In the genomic region with DNA sequence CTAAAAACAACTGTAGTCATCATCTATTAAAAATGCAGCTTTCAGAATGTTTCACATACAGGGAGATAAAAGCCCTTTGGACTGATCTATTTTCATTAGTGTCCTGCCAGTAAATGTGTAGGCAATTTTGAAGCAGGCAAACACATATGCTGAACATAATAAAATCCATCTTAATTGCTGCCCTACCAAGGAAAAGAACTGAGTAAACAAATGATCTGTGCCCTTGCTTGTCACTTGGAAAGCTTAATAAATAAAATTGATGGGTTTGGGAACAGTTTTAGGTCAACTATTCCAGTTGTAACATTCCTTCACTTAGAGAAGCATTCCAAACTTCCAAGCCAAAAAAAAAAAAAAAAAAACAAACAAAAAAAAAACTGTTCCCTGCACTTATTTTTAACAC, we compare ENCODE assay signal across 29 mouse cellular contexts.
DNase-seq lines count a peak whose midpoint lies in the region; ATAC-seq and TF ChIP-seq lines count a peak whose summit lies in the region.
"Had no signal": no experiment of that assay in that cellular context is flagged by ENCODE, and none has a peak within 500 bp of the region (broad histone marks: within the 10 kb centered on the region; RNA-seq: fewer than 3 reads in every experiment).

No protein-coding gene starts in this region.

- H3K4me1 ChIP-seq in liver, adult 2 months (ENCODE audit: control insufficient read depth, insufficient read depth, low read length) = no peaks in the 10 kb centered on the region
- no peaks in the 10 kb centered on the region for H3K4me1 ChIP-seq in liver, embryonic 12.5 days
- H3K4me1 ChIP-seq: embryonic facial prominence, embryonic 10.5 days; embryonic facial prominence, embryonic 15.5 days; forebrain, embryonic 13.5 days; heart, embryonic 13.5 days; limb, embryonic 15.5 days; liver, embryonic 15.5 days; lung, embryonic 15.5 days; midbrain, embryonic 12.5 days; neural tube, embryonic 13.5 days had no signal

- H3K9me3 ChIP-seq in liver, embryonic 12.5 days (replicated peaks) = no peaks in the 10 kb centered on the region
- H3K9me3 ChIP-seq: embryonic facial prominence, embryonic 10.5 days; embryonic facial prominence, embryonic 15.5 days; forebrain, embryonic 13.5 days; heart, embryonic 13.5 days; limb, embryonic 15.5 days; liver, embryonic 15.5 days; lung, embryonic 15.5 days; midbrain, embryonic 12.5 days; neural tube, embryonic 13.5 days had no signal

- no peak overlapping the region for H3K4me3 ChIP-seq in liver, adult 2 months (ENCODE audit: insufficient read depth, low read depth, low read length)
- no peak overlapping the region for H3K4me3 ChIP-seq in liver, embryonic 12.5 days
- H3K4me3 ChIP-seq: embryonic facial prominence, embryonic 10.5 days; embryonic facial prominence, embryonic 15.5 days; forebrain, embryonic 13.5 days; gastrocnemius, adult 2 months; heart, embryonic 13.5 days; limb, embryonic 15.5 days; liver, embryonic 15.5 days; lung, embryonic 15.5 days; midbrain, embryonic 12.5 days; neural tube, embryonic 13.5 days had no signal

- no peaks in the 10 kb centered on the region for H3K79me2 ChIP-seq in liver, adult 2 months (ENCODE audit: control insufficient read depth, insufficient read depth, low read length)

- TF ChIP-seq POLR2A in liver, adult 2 months (IDR thresholded peaks at IDR 0.05; ENCODE audit: extremely low read depth, insufficient read depth, low read length) = no peak

- H3K36me3 ChIP-seq in liver, adult 2 months (ENCODE audit: control insufficient read depth, insufficient read depth, low read length) = no peaks in the 10 kb centered on the region
- H3K36me3 ChIP-seq in liver, embryonic 12.5 days = no peaks in the 10 kb centered on the region
- H3K36me3 ChIP-seq: embryonic facial prominence, embryonic 10.5 days; embryonic facial prominence, embryonic 15.5 days; heart, embryonic 13.5 days; limb, embryonic 15.5 days; liver, embryonic 15.5 days; lung, embryonic 15.5 days; midbrain, embryonic 12.5 days; neural tube, embryonic 13.5 days had no signal

- intact Hi-C loops in gastrocnemius, postnatal 36 days (cut with DNase I) = no loop called here
- intact Hi-C loops in left cerebral cortex, postnatal 36 days (cut with DNase I) = no loop called here

- H3K4me2 ChIP-seq in liver, embryonic 12.5 days = no peak overlapping the region
- H3K4me2 ChIP-seq: embryonic facial prominence, embryonic 15.5 days; forebrain, embryonic 13.5 days; heart, embryonic 13.5 days; hindbrain, embryonic 14.5 days; limb, embryonic 15.5 days; liver, embryonic 15.5 days; lung, embryonic 15.5 days; midbrain, embryonic 12.5 days; neural tube, embryonic 13.5 days had no signal

- no peaks in the 10 kb centered on the region for H3K27me3 ChIP-seq in liver, adult 2 months (ENCODE audit: control insufficient read depth, insufficient read depth, low read length)
- H3K27me3 ChIP-seq in liver, embryonic 12.5 days (replicated peaks) = no peaks in the 10 kb centered on the region
- H3K27me3 ChIP-seq: embryonic facial prominence, embryonic 15.5 days; forebrain, embryonic 13.5 days; heart, embryonic 13.5 days; limb, embryonic 15.5 days; liver, embryonic 15.5 days; lung, embryonic 15.5 days; midbrain, embryonic 12.5 days; neural tube, embryonic 13.5 days had no signal

- H3K9ac ChIP-seq in liver, adult 2 months (ENCODE audit: low read depth, low read length) = no peak overlapping the region
- no peak overlapping the region for H3K9ac ChIP-seq in liver, embryonic 12.5 days
- H3K9ac ChIP-seq: embryonic facial prominence, embryonic 15.5 days; forebrain, embryonic 13.5 days; heart, embryonic 13.5 days; hindbrain, embryonic 14.5 days; limb, embryonic 15.5 days; liver, embryonic 15.5 days; lung, embryonic 15.5 days; midbrain, embryonic 12.5 days; neural tube, embryonic 13.5 days had no signal

- no peak for ATAC-seq in liver, embryonic 12.5 days
- ATAC-seq: CD4-positive, CD25-positive, alpha-beta regulatory T cell, adult 4 months; forebrain, embryonic 13.5 days; inflammation-experienced regulatory T-cells, adult 6 months had no signal

- peak; percentile 16 for DNase-seq in kidney, adult 9 months
- DNase-seq in kidney, postnatal 4 days = no peak
- peak; percentile 26 for DNase-seq in liver, adult 2 months (ENCODE audit: extremely low read depth, low read depth, low spot score)
- peak; percentile 2 for DNase-seq in forelimb bud, embryonic 11.5 days (ENCODE audit: low read depth, low spot score)
- DNase-seq in gastrocnemius, postnatal 36 days = no peak
- DNase-seq in left cerebral cortex, postnatal 36 days (ENCODE audit: low spot score in 2 of 2) = no peak
- DNase-seq: adrenal gland, adult 2 months; adrenal gland, postnatal 36 days; cerebellum, adult 18-20 months; cerebellum, postnatal 10 days; gastrocnemius, adult 2 months; left cerebral cortex, postnatal 4 days; right cerebral cortex, postnatal 4 days; thymus, adult 18-20 months; thymus, postnatal 36 days had no signal

- H3K27ac ChIP-seq in liver, adult 2 months (replicated peaks; ENCODE audit: insufficient read depth, low read depth, low read length) = no peak overlapping the region
- no peak overlapping the region for H3K27ac ChIP-seq in liver, embryonic 12.5 days
- H3K27ac ChIP-seq: embryonic facial prominence, embryonic 10.5 days; embryonic facial prominence, embryonic 15.5 days; forebrain, embryonic 13.5 days; gastrocnemius, adult 2 months; heart, embryonic 13.5 days; hindbrain, embryonic 14.5 days; limb, embryonic 15.5 days; liver, embryonic 15.5 days; lung, embryonic 15.5 days; midbrain, embryonic 12.5 days; neural tube, embryonic 13.5 days; stomach, postnatal 0 days had no signal

- TF ChIP-seq CTCF in liver, adult 2 months (IDR thresholded peaks at IDR 0.05; ENCODE audit: low read depth, low read length) = no peak

Comparison
In these comparisons a context has a peak if more than half of its experiments do, and no peak if none do; other contexts are left out.
1. DNase-seq: peak in kidney, adult 9 months (single experiment), liver, adult 2 months (single experiment) and forelimb bud, embryonic 11.5 days (single experiment); none in kidney, postnatal 4 days (0 of 2), gastrocnemius, postnatal 36 days (0 of 2) and left cerebral cortex, postnatal 36 days (0 of 2).